Mouse (Mus musculus) layer of hippocampus, adult 8-10 months (tissue): ENCODE data around the gene Msh4. TPM values are rescaled to one million over a fixed set of nuclear protein-coding genes. Genes with fewer than 3 reads are reported as not detected.
"Not testable (repeated sequence)": the region's sequence is repeated elsewhere in the genome, so short reads cannot be mapped to it uniquely, and the experiment has no call there.

Experiments used
- DNase-seq, 2 experiments: peaks; one replicate each; pipeline ENCODE4 v3.0.0; 2022; ENCODE audit warnings: low spot score in 2 of 2
- total RNA-seq, 4 experiments: library from RNA; stranded (reverse); gene quantifications; 2 replicates each; pipeline ENCODE4 v1.2.4; 2022

The Msh4 gene
- total RNA-seq, 4 experiments from 2014 or later = 0.25 to 0.43 (median 0.40) TPM; not detected in 1

- DNase-seq = no peak
Measured at GRCm38 (mm10) chr3:153849368-153850015, 56.4 kb downstream of the Msh4 start.

- no peak for DNase-seq
Measured at GRCm38 (mm10) chr3:153847207-153847733, 58.7 kb downstream of the Msh4 start.

GRCm38 (mm10) chr3:153846109-153846508 lies 59.8 kb downstream of the Msh4 start:
- no peak for DNase-seq

GRCm38 (mm10) chr3:153845500-153845899 lies 60.4 kb downstream of the Msh4 start:
- DNase-seq = no peak

- no peak for DNase-seq
Measured at GRCm38 (mm10) chr3:153844757-153845156, 61.2 kb downstream of the Msh4 start.

GRCm38 (mm10) chr3:153844030-153844429 lies 61.9 kb downstream of the Msh4 start, which contains the start of gene Asb17:
Gene Asb17, plus strand, starts transcription at chr3:153844209.
- no peak for DNase-seq

GRCm38 (mm10) chr3:153837593-153837992 lies 68.3 kb downstream of the Msh4 start:
- no peak for DNase-seq

GRCm38 (mm10) chr3:153836316-153836715 lies 69.6 kb downstream of the Msh4 start:
- DNase-seq = no peak

GRCm38 (mm10) chr3:153835455-153836086 lies 70.4 kb downstream of the Msh4 start:
- peak; percentile 35 to 59 for DNase-seq

- DNase-seq = no peak
Measured at GRCm38 (mm10) chr3:153834071-153834470, 71.9 kb downstream of the Msh4 start.

GRCm38 (mm10) chr3:153832654-153832945 lies 73.3 kb downstream of the Msh4 start:
- DNase-seq = no peak

GRCm38 (mm10) chr3:153831873-153832653 lies 73.9 kb downstream of the Msh4 start:
- DNase-seq = no peak

- DNase-seq = no peak
Measured at GRCm38 (mm10) chr3:153831014-153831872, 74.7 kb downstream of the Msh4 start.

GRCm38 (mm10) chr3:153829788-153830187 lies 76.2 kb downstream of the Msh4 start:
- DNase-seq = not testable (repeated sequence)

GRCm38 (mm10) chr3:153826616-153827015 lies 79.3 kb downstream of the Msh4 start:
- DNase-seq = no peak

GRCm38 (mm10) chr3:153825197-153825596 lies 80.7 kb downstream of the Msh4 start:
- no peak for DNase-seq

GRCm38 (mm10) chr3:153823671-153824515 lies 82.0 kb downstream of the Msh4 start:
- DNase-seq = no peak

- DNase-seq = no peak
Measured at GRCm38 (mm10) chr3:153819438-153819837, 86.5 kb downstream of the Msh4 start.

GRCm38 (mm10) chr3:153818723-153819122 lies 87.2 kb downstream of the Msh4 start:
- no peak for DNase-seq

- DNase-seq = no peak
Measured at GRCm38 (mm10) chr3:153817376-153817890, 88.5 kb downstream of the Msh4 start.
